Mouse (Mus musculus) CD4-positive, CD25-positive, alpha-beta regulatory T cell, adult 4 months (primary cell): ENCODE measurements around the gene Gramd4. TPM values are rescaled to one million over a fixed set of nuclear protein-coding genes. Genes with fewer than 3 reads are reported as not detected.
A peak's percentile ranks its signal among the peaks of the same experiment; 100 is the strongest.
"Not testable (repeated sequence)": the region's sequence is repeated elsewhere in the genome, so short reads cannot be mapped to it uniquely, and the experiment has no call there.

ENCODE experiments used
- ATAC-seq: one replicate; pipeline ENCODE4 v1.8.0; 2017
- polyA plus RNA-seq, 2 experiments: library from polyadenylated mRNA; unstranded; fragments of 100-300 nt; shearing (Covaris generic); gene quantifications; one replicate each; pipeline ENCODE4 v1.2.1; 2017

Gene Gramd4
- polyA plus RNA-seq, 2 experiments from 2014 or later = 25.3 to 25.7 TPM

GRCm38 (mm10) chr15:86091201-86091997, 33.9 kb downstream of the Gramd4 start:
- ATAC-seq = no peak

- ATAC-seq = no peak
Observed at GRCm38 (mm10) chr15:86091998-86092670, 34.6 kb downstream of the Gramd4 start.

- ATAC-seq = no peak
Observed at GRCm38 (mm10) chr15:86093236-86093635, 35.7 kb downstream of the Gramd4 start.

DNA sequence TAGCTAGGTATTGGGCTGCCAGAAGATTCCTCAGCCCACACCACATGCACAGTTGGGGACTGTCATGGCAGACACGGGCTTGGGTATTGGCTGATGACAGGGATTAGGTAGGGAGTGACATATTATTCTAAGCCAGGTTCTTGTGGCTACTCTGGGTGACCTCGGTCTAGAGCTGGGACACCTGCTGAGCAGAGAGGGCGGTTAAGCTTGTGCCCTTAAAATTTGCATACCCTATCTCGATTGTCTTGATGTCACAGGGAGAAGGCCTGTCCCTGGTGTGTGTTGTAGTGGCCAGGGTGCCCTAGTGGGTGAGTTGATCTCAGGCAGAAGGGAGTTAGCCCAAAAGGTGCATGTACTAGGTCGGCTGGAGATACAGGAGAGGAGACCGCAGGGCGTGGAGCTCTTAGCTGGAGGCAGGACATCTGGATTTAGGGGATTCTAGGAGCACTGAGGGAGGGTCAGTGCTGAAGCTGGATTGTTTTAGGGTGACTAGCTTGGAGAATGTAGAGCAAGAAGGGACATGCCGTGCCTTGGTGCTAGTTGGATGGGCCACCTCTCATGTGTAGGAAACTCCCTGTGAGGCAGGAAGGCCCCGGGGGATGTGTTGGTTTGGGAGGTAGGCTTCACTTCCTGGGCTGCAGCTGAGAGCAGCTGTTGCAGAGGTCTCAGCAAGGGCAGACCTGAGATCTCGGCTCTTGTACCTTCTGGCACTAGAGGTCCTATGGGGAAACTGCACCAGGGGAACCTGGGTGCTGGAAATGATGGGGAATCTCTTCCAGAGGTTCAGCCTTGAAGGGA, 37.0 kb downstream of the Gramd4 start:
- ATAC-seq = peak; percentile 90

GRCm38 (mm10) chr15:86095722-86096603, 38.5 kb downstream of the Gramd4 start:
- no peak for ATAC-seq

DNA sequence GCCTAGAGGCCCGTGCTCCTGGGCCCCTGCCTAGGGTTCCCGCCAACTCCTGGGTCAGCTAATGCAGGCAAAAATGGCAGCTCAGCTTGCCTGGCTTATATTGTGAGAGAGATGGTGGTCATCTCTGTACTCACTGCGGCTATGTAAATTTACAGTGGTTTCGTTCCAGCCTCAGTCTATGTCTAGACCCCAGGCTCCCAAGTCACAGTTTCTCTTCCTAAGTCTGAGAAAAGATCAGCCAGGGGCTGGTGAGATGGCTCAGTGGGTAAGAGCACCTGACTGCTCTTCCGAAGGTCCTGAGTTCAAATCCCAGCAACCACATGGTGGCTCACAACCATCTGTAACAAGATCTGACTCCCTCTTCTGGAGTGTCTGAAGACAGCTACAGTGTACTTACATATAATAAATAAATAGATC, 39.1 kb downstream of the Gramd4 start:
- ATAC-seq = not testable (repeated sequence)

- no peak for ATAC-seq
Observed at GRCm38 (mm10) chr15:86097871-86098270, 40.4 kb downstream of the Gramd4 start.

- ATAC-seq = no peak
Observed at GRCm38 (mm10) chr15:86101585-86101984, 44.1 kb downstream of the Gramd4 start.

GRCm38 (mm10) chr15:86102308-86102707, 44.8 kb downstream of the Gramd4 start:
- no peak for ATAC-seq

DNA sequence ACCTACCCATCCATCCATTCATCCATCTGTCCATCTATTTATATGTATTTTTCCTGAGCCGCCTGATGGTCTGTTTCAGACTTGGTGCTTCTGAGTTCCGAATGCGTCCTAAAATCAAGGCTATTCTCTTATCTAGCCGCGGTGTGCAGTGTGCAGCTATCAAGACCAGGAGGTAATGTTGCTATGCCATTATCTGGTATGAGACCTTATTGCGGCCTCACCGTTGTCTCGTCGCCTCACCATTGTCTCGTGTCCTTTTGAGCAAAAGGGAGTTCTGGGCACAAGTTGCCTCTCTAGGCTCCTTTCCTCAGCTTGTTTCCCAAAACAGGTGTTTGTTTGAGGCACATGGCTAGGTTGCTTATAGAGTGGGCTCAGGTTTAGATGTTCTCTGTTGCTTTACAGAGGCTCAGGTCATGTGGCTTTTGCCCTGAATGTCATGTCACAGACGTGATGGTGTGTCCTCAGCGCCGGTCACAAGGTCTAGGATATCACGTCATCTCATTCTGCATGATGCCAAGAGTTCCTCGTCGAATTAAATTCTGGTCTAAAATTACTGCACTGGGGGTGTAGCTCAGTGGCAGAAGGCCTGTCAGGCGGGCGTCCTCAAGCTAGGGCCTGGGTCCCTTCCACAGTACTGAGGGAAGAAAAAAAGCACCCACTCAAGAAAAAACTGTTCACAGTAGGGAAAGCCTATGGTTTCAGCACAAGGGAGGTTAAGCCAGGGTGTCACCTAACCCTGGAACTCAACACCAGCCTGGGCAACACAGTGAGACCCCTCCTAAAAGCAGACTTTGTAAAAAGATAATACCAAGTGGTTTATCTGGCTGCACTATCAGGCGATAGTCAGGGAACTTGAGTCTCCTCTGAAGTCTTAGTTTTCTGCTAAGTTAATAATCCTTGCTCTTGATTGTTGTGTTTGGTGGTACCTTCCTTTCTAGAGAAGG, 47.2 kb downstream of the Gramd4 start:
- ATAC-seq = no peak

DNA sequence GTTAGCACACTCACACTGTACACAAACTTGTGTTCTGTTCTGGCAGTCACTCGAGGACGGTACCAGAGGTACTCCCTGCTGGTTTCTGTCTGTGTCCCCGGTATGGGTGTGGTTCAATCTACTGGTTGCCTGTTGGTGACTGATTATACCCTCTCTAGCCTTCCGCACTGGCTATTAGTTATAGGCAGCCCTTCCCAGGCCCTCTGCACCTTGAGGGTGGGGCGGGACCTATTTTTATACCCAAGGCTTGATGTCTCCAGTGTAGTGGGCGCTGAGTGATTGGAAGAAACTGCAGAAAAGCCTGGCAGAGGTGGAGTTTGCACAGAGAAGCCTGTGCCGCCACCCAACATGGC, 47.8 kb downstream of the Gramd4 start:
- ATAC-seq = no peak

DNA sequence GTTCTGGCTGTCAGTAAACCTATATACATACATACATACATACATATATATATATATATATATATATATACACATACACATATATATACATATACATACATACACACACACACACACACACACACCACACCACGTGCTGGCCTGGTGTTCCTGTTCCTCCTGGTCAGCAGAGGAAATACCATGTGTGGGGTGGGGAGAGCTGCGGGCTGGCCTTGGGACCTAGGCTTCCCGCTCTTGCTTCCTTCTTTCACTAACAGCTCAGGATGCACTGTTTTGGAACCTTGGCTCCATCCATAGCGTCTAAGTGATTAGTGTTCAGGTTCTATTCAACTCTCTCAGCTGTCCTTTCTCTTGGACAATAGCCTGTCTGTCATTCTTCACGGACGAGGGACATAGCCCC, 48.3 kb downstream of the Gramd4 start:
- no peak for ATAC-seq

- ATAC-seq = no peak
Observed at GRCm38 (mm10) chr15:86107831-86108471, 50.5 kb downstream of the Gramd4 start.

DNA sequence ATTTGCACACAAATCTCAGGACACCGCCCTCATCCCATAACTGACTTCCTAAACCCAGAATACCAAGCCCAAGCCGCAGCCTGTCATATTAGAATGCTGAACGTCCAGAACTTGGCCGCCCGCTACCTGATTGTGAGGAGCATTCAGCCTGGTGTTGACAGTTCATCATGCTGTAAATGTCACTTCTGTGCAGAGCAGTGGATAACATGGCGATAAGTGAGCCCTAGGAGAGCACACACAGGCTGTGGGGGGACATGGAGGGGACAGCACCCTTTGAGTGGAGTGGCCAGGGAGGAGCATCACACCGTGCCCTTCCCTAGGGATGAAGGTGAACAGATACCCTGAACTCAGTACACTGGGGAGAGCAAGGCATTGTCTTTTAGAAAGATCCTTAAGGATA, 51.8 kb downstream of the Gramd4 start:
- ATAC-seq = no peak

- ATAC-seq = no peak
Observed at GRCm38 (mm10) chr15:86109650-86110211, 52.2 kb downstream of the Gramd4 start.

- ATAC-seq = no peak
Observed at GRCm38 (mm10) chr15:86110361-86111103, 53.0 kb downstream of the Gramd4 start.

GRCm38 (mm10) chr15:86112707-86113341, 55.3 kb downstream of the Gramd4 start:
- ATAC-seq = no peak

GRCm38 (mm10) chr15:86113342-86113710, 55.8 kb downstream of the Gramd4 start:
- peak; percentile 57 for ATAC-seq

GRCm38 (mm10) chr15:86116421-86116820, 58.9 kb downstream of the Gramd4 start:
- no peak for ATAC-seq
